Mouse (Mus musculus): ENCODE measurements around the gene Jsrp1. TPM values are rescaled to one million over a fixed set of nuclear protein-coding genes. Genes with fewer than 3 reads are reported as not detected.

Jsrp1 gene
- polyA plus RNA-seq (2015; fragmentation: Nextera tagmentation; extraction: Ambion mirVana), result 278 and 284 TPM in 2 replicates

GRCm38 (mm10) chr10:80813366-80813765 lies at the start of gene Jsrp1:
Gene Jsrp1, minus strand, starts transcription at chr10:80813498.

GRCm38 (mm10) chr10:80854913-80855748 lies 41.8 kb upstream of the Jsrp1 start, which contains the start of the genes Lsm7 and Sppl2b:
Gene Lsm7, minus strand, starts transcription at chr10:80855209.
Gene Sppl2b, plus strand, starts transcription at chr10:80855275.

GRCm38 (mm10) chr10:80843931-80844547 lies 30.7 kb upstream of the Jsrp1 start, which contains the start of gene Lingo3:
Gene Lingo3, minus strand, starts transcription at chr10:80844039.

GRCm38 (mm10) chr10:80826151-80827062 lies 13.1 kb upstream of the Jsrp1 start, which contains the start of gene Oaz1:
Gene Oaz1, plus strand, starts transcription at chr10:80826656.

GRCm38 (mm10) chr10:80804916-80805315 lies 8.4 kb downstream of the Jsrp1 start, which contains the start of gene Amh:
Gene Amh, plus strand, starts transcription at chr10:80805243.

GRCm38 (mm10) chr10:80798150-80799006 lies 14.9 kb downstream of the Jsrp1 start, which contains the start of the genes Sf3a2 and Plekhj1:
Gene Sf3a2, plus strand, starts transcription at chr10:80798198.
Gene Plekhj1, minus strand, starts transcription at chr10:80798626.

MicroRNAs within 50 kb of the gene (microRNA counts, 519-probe panel; counts per million panel counts)
- 296 counts per million, percentile 58 among the panel's probes with 10 or more counts for microRNA mmu-miR-1982

Small RNA genes lying within 50 kb of the gene (microRNA-seq; reads per million reads assigned to microRNA genes)
- gene Mir1982, result 3.0 to 5.4 reads per million in 2 experiments

Other genes starting within 250 kb of the Jsrp1 start
- 2.6 and 3.2 TPM in 2 replicates for gene Klf16, start 236.2 kb downstream of the Jsrp1 start, polyA plus RNA-seq (2015; fragmentation: Nextera tagmentation; extraction: Ambion mirVana)
- gene Abhd17a, start 223.2 kb downstream of the Jsrp1 start, polyA plus RNA-seq (2015; fragmentation: Nextera tagmentation; extraction: Ambion mirVana), result 76.8 and 93.8 TPM in 2 replicates
- 30.5 and 36.5 TPM in 2 replicates for gene Scamp4, start 210.6 kb downstream of the Jsrp1 start, polyA plus RNA-seq (2015; fragmentation: Nextera tagmentation; extraction: Ambion mirVana)
- gene Adat3, start 210.6 kb downstream of the Jsrp1 start, polyA plus RNA-seq (2015; fragmentation: Nextera tagmentation; extraction: Ambion mirVana), result 2.5 and 3.5 TPM in 2 replicates
- gene Gm49322, start 207.5 kb downstream of the Jsrp1 start, polyA plus RNA-seq (2015; fragmentation: Nextera tagmentation; extraction: Ambion mirVana), result 0.87 and 1.2 TPM in 2 replicates
- 93.0 and 102 TPM in 2 replicates for gene Csnk1g2, start 190.7 kb downstream of the Jsrp1 start, polyA plus RNA-seq (2015; fragmentation: Nextera tagmentation; extraction: Ambion mirVana)
- gene Btbd2, start 156.4 kb downstream of the Jsrp1 start, polyA plus RNA-seq (2015; fragmentation: Nextera tagmentation; extraction: Ambion mirVana), result 31.9 and 36.3 TPM in 2 replicates
- gene Mknk2, start 135.4 kb downstream of the Jsrp1 start, polyA plus RNA-seq (2015; fragmentation: Nextera tagmentation; extraction: Ambion mirVana), result 132 and 139 TPM in 2 replicates
- 19.4 and 20.4 TPM in 2 replicates for gene Mob3a, start 111.5 kb downstream of the Jsrp1 start, polyA plus RNA-seq (2015; fragmentation: Nextera tagmentation; extraction: Ambion mirVana)
- gene Izumo4, start 111.3 kb downstream of the Jsrp1 start, polyA plus RNA-seq (2015; fragmentation: Nextera tagmentation; extraction: Ambion mirVana), result 7.5 and 10.2 TPM in 2 replicates
- 31.6 and 35.9 TPM in 2 replicates for gene Ap3d1, start 71.2 kb downstream of the Jsrp1 start, polyA plus RNA-seq (2015; fragmentation: Nextera tagmentation; extraction: Ambion mirVana)
- gene Dot1l, start 58.3 kb downstream of the Jsrp1 start, polyA plus RNA-seq (2015; fragmentation: Nextera tagmentation; extraction: Ambion mirVana), result 8.6 and 10.6 TPM in 2 replicates
- gene Sf3a2, start 15.3 kb downstream of the Jsrp1 start, polyA plus RNA-seq (2015; fragmentation: Nextera tagmentation; extraction: Ambion mirVana), result 28.5 and 34.2 TPM in 2 replicates
- 44.2 and 55.6 TPM in 2 replicates for gene Plekhj1, start 14.9 kb downstream of the Jsrp1 start, polyA plus RNA-seq (2015; fragmentation: Nextera tagmentation; extraction: Ambion mirVana)
- gene Amh, start 8.3 kb downstream of the Jsrp1 start, polyA plus RNA-seq (2015; fragmentation: Nextera tagmentation; extraction: Ambion mirVana), result not detected in 2 replicates
- gene Oaz1, start 13.2 kb upstream of the Jsrp1 start, polyA plus RNA-seq (2015; fragmentation: Nextera tagmentation; extraction: Ambion mirVana), result 1,304 and 1,343 TPM in 2 replicates
- gene Lingo3, start 30.5 kb upstream of the Jsrp1 start, polyA plus RNA-seq (2015; fragmentation: Nextera tagmentation; extraction: Ambion mirVana), result 8.9 and 10.0 TPM in 2 replicates
- 171 and 175 TPM in 2 replicates for gene Lsm7, start 41.7 kb upstream of the Jsrp1 start, polyA plus RNA-seq (2015; fragmentation: Nextera tagmentation; extraction: Ambion mirVana)
- 20.0 and 20.7 TPM in 2 replicates for gene Sppl2b, start 41.8 kb upstream of the Jsrp1 start, polyA plus RNA-seq (2015; fragmentation: Nextera tagmentation; extraction: Ambion mirVana)
- not detected in 2 replicates for gene Tmprss9, start 58.4 kb upstream of the Jsrp1 start, polyA plus RNA-seq (2015; fragmentation: Nextera tagmentation; extraction: Ambion mirVana)
- 239 and 241 TPM in 2 replicates for gene Timm13, start 87.5 kb upstream of the Jsrp1 start, polyA plus RNA-seq (2015; fragmentation: Nextera tagmentation; extraction: Ambion mirVana)
- 23.4 and 25.6 TPM in 2 replicates for gene Lmnb2, start 104.7 kb upstream of the Jsrp1 start, polyA plus RNA-seq (2015; fragmentation: Nextera tagmentation; extraction: Ambion mirVana)
- 24.5 and 29.0 TPM in 2 replicates for gene Gadd45b, start 116.6 kb upstream of the Jsrp1 start, polyA plus RNA-seq (2015; fragmentation: Nextera tagmentation; extraction: Ambion mirVana)
- 1.6 TPM in 2 replicates for gene Gng7, start 201.4 kb upstream of the Jsrp1 start, polyA plus RNA-seq (2015; fragmentation: Nextera tagmentation; extraction: Ambion mirVana)
- gene Diras1, start 212.2 kb upstream of the Jsrp1 start, polyA plus RNA-seq (2015; fragmentation: Nextera tagmentation; extraction: Ambion mirVana), result 0.06 TPM in 1 of 2 replicates, not detected in the other
- gene Slc39a3, start 223.9 kb upstream of the Jsrp1 start, polyA plus RNA-seq (2015; fragmentation: Nextera tagmentation; extraction: Ambion mirVana), result 7.3 and 9.2 TPM in 2 replicates
- gene Sgta, start 246.7 kb upstream of the Jsrp1 start, polyA plus RNA-seq (2015; fragmentation: Nextera tagmentation; extraction: Ambion mirVana), result 117 and 131 TPM in 2 replicates